Mouse (Mus musculus) left cerebral cortex, adult 18-20 months (tissue): ENCODE data around the gene Grm8. TPM values are rescaled to one million over a fixed set of nuclear protein-coding genes. Genes with fewer than 3 reads are reported as not detected.

Source experiments
- DNase-seq, 2 experiments: peaks; one replicate each; pipeline ENCODE4 v3.0.0; 2021 to 2022; ENCODE audit warnings: low spot score in 2 of 2, mixed read lengths in 1 of 2
- microRNA-seq, 2 experiments: library from miRNA; unstranded; fragments of <30 nt; microRNA quantifications; one replicate each; pipeline ENCODE4 v1.2.0; 2021
- total RNA-seq, 2 experiments: library from RNA; stranded (reverse); gene quantifications; 2 replicates each; pipeline ENCODE4 v1.2.3; 2021

Gene Grm8
- total RNA-seq, 2 experiments from 2014 or later: 19.3 to 21.7 TPM

DNA sequence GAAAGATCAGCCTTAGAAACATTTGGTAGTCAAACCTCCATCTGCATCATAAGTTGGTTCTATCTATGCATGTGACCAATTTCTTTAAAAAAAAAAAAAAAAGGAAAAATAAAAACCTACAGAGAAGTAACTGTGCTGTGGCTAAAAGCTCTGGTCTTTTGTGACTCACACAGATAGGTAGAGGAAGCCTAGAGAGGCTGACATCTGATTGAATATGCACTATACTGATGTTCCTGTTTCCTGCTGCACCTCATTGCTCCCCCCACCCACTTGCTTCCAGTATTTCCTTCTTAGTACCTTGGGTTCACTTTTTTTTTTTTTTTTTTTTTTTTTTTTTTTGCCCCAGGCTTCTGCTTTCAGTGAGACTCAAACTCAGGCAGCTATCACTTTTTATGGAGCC, 824.6 kb downstream of the Grm8 start:
- DNase-seq: no peak

DNA sequence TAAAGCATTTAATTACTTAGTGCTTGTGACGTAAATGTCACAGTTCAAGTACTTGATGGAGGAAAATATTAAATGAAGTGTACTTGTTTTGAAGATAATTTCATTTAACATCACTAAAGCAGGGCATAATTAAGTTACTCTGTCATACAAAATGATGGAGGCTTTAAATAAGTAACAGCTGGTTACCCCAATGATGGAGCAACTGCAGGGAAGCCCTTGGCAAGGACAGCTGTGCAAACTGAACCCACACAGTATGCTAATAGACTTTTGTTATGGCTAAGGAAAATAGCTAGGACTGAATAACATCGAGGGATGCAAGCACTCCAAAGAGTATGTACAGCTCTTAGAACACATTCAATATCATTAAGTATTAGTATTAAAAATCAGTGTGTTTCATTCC, 829.6 kb downstream of the Grm8 start:
- DNase-seq: no peak

DNA sequence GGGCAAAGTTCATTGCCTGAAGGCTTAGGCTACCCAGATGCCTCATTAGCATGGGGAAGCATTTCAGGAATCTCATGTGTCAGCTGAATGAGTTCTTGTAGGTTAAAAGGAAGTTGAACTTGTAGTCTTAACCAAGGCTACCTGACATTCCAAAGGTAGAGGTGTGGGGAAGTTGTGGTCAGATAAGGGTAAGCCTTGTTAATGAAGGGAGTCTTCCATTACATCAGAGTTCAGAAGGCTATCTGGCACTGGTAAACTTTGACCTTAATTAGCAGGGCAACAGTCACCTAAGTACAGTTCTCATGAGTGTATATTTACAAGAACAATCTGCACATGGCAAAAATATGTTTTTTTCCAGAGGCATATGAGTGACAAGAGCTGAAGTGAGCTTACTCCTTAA, 870.0 kb downstream of the Grm8 start:
- no peak for DNase-seq

DNA sequence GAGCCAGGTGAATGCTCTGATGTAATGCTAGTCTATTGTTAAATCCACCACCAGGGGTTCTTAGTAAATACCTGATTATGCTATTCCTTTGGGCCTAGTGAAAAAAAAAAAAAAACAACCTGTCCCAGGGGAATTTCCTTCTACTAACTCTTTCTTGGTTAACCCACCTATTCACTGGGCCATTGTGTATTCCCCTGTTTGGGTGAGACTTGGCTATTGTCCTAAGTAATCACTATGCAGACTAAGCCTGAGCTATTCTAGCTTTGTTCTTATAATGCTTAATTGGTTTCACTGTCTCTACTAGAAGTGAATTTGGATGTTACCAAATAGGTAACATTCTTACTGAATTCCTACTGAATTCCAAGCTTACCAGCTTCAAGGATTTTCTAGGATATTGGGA, 872.4 kb downstream of the Grm8 start:
- DNase-seq: no peak

DNA sequence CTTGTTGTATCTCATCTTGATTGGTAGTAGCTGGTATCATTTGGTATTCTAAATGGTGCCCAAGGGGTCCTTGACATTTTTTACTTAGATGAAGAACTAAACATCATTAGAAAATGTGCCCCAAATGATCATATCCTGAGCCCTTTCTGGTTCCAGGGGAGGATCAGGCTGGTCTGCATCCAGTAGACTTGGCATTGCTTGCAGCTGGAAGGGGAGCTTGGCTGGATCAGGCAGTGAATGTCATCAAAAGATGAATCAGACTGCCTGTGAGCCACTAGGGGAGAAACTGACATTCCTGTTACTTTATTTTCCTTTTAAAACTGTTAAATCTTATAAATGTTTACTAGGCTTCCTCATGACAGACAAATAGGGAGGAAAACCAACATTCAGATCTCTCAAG, 894.6 kb downstream of the Grm8 start:
- no peak for DNase-seq

DNA sequence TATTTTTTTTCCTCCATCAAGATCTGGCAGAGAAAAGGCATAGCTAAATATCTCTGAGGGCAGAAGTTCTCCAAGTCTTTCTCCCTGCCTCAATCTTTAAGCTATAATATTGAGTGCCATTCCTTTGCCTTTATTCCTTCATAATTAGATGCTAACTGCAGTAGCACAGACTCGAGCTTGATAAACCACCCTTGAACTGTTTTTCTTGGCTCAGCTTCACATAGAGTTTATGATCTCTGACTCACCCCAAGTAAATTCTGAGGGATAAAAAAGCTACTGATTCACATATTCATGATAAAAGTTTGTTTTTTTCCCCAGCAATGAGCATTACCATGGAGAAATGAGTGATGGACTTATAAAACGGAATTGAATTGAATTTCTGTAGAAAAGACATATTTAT, 895.0 kb downstream of the Grm8 start:
- no peak for DNase-seq

Small RNA genes lying within 50 kb of the gene (microRNA-seq; reads per million reads assigned to microRNA genes)
- 67.9 to 77.4 reads per million in 2 experiments for gene Mir592
